Mouse (Mus musculus): ENCODE measurements at regions not wholly inside any gene's neighbourhood (a gene's known extent, or its start where the extent isn't known, plus 50 kb on each side); places are given as distances from the start of the nearest gene placed in this dataset.
A peak's percentile ranks its signal among the peaks of the same experiment; 100 is the strongest.

DNA sequence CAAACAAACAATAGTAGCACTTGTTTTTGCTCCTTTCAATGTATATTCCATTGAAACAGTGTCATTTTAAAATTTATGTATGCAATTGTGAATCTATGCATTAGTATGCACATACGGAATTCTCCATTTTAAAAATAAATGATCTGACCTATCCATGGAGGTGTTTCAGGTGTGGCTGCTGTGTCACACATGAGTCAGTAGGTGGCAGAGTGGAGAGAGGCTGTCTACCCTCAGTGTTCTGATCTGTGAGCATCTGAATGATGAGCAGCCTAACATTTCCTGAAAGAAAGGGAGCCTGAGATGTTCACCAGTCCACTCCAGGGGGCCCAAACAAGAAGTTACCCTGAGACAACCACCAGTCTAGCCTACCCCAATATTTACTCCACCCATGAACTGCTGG is 75.6 kb upstream of the 1700006A11Rik start:
- intact Hi-C loops (cut with DNase I) = no loop called here
- no peak for DNase-seq

DNA sequence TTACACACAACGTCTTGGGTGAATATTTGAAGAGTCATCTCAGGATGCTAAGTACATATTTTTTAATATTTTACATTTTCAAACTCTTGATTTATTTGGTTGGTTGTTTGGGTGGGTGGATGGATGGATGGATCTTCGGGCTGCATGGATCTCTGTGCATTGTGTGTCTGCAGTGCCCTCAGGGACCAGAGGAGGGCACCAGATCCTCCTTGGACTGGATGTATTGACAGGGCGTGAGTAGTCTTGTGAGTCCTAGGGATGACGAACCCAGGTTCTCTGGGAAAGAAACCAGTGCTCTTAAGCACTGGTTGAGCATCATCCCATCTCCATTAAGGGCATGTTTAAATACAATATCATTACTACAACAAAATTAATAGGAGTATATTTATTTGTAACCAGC is 70.2 kb upstream of the 1700006A11Rik start:
- intact Hi-C loops (cut with DNase I) = no loop called here
- DNase-seq = peak; percentile 9

Measured in left cerebral cortex, postnatal 4 days (tissue).